Mouse (Mus musculus) lung, adult 2 months (tissue): Measurements from ENCODE around the gene Slc25a11.

ENCODE experiments used
- CTCF ChIP-seq: fragments of 200-500 bp; IDR thresholded peaks from 2 replicates; pipeline ENCODE4 v1.5.1; 2011; ENCODE audit warnings: mild to moderate bottlenecking, low read length, control low read depth; ENCODE audit not compliant: insufficient read depth
- POLR2A ChIP-seq: fragments of 200-500 bp; IDR thresholded peaks from 2 replicates; pipeline ENCODE4 v1.6.1; 2011; ENCODE audit warnings: low read depth, mild to moderate bottlenecking, control low read depth, low read length, borderline replicate concordance; ENCODE audit errors: extremely low read depth

DNA sequence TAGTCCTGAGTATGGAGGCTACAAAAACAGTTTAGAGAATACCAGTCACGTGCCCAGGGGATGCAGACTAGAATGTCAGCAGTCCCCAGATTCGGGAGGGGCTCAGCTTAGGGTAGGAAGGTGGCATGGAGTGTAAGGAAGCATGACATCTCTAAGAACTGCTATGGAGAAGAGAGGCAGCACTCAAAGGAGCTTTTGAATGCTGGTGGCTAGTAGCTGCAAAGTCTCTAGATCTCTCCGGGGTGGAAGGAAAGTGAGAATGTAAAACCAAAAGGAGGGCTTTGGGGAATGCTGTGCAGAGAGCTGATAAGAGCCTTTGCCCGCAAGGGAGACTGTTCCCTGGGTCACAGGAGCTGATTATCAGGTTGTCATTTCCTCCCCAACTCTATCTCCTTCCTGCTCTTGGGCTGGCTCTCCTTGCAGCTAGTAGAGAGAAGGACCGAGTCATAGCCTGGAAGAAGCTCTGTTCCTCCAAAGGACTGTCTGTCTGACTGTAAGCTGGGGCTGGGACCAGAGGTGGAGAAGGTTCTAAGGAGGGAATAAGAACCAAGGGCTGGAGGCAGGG lies 8.5 kb downstream of the Slc25a11 start, which contains the start of gene Gp1ba:
- no peak for TF ChIP-seq CTCF
- no peak for TF ChIP-seq POLR2A
